Mouse (Mus musculus) adrenal gland, postnatal 0 days (tissue): ENCODE measurements around the gene Sult2a5. TPM values are rescaled to one million over a fixed set of nuclear protein-coding genes. Genes with fewer than 3 reads are reported as not detected.

Experiments
- polyA plus RNA-seq: library from polyadenylated mRNA; unstranded; fragments of >200 nt; fragmentation: Nextera tagmentation; extraction: Ambion mirVana; gene quantifications from 2 replicates; pipeline ENCODE4 v1.2.1, GENCODE M21; 2015

Gene Sult2a5
- polyA plus RNA-seq: 0.28 TPM in 1 of 2 replicates, not detected in the other

GRCm38 (mm10) chr7:13623667-13624066 is at the start of gene Sult2a5:
Sult2a5 (plus strand) TSS chr7:13623967.

Other genes with a start within 250 kb of the Sult2a5 start
- gene Cabp5, start 225.8 kb upstream of the Sult2a5 start, polyA plus RNA-seq: not detected in 2 replicates
- not detected in 2 replicates for gene Bsph1, start 173.1 kb upstream of the Sult2a5 start, polyA plus RNA-seq
- gene Bsph2, start 52.9 kb upstream of the Sult2a5 start, polyA plus RNA-seq: not detected in 2 replicates
- 1.9 and 3.7 TPM in 2 replicates for gene Sult2a2, start 109.5 kb downstream of the Sult2a5 start, polyA plus RNA-seq
- 4.4 and 6.8 TPM in 2 replicates for gene Sult2a1, start 213.4 kb downstream of the Sult2a5 start, polyA plus RNA-seq